ENCODE assay signal across 17 mouse cellular contexts in genomic region chr17:5519910-5520592, GRCm38 (mm10).
DNase-seq lines count a peak whose midpoint lies in the region.
"Had no signal": no experiment of that assay in that cellular context is flagged by ENCODE, and none has a peak within 500 bp of the region (broad histone marks: within the 10 kb centered on the region; RNA-seq: fewer than 3 reads in every experiment).

No protein-coding gene starts in this region.

- peak; percentile 81 for DNase-seq in heart, adult 11 months
- no peak for DNase-seq in heart, adult 9 months (ENCODE audit: low spot score in 2 of 2)
- DNase-seq in spleen, postnatal 36 days (ENCODE audit: low spot score in 2 of 2), result peak; percentile 52 to 59
- DNase-seq in spleen, adult 12 weeks (ENCODE audit: low spot score), result no peak
- DNase-seq in left cerebral cortex, adult 9 months (ENCODE audit: low spot score in 2 of 2), result peak; percentile 50 to 59
- peak; percentile 19 for DNase-seq in thymus, postnatal 25 days
- no peak for DNase-seq in urinary bladder, postnatal 4 days (ENCODE audit: low spot score in 2 of 2)
- DNase-seq in liver, result no peak
- DNase-seq: adrenal gland, adult 2 months; cerebellum, adult 2 months; embryo, embryonic 11 days; gastrocnemius, postnatal 14 days; heart, postnatal 4 days; kidney, adult 8-10 months; kidney, postnatal 4 days; liver, embryonic 13.5 days; retina, postnatal 1 day had no signal

Comparison
In these comparisons a context has a peak if more than half of its experiments do, and no peak if none do; other contexts are left out.
1. DNase-seq: peak in heart, adult 11 months (single experiment), spleen, postnatal 36 days (2 of 2), left cerebral cortex, adult 9 months (2 of 2) and thymus, postnatal 25 days (single experiment); none in heart, adult 9 months (0 of 2), spleen, adult 12 weeks (single experiment), urinary bladder, postnatal 4 days (0 of 2) and liver (single experiment).